20 mouse cellular contexts compared by ENCODE assay signal in genomic region chr2:153454841-153455506, GRCm38 (mm10). TPM values are rescaled to one million over a fixed set of nuclear protein-coding genes. Genes with fewer than 3 reads are reported as not detected.
A peak's percentile ranks its signal among the peaks of the same experiment; 100 is the strongest.
DNase-seq lines count a peak whose midpoint lies in the region; ATAC-seq lines count a peak whose summit lies in the region.
"Had no signal": no experiment of that assay in that cellular context is flagged by ENCODE, and none has a peak within 500 bp of the region (broad histone marks: within the 10 kb centered on the region; RNA-seq: fewer than 3 reads in every experiment).

No protein-coding gene starts in this region.

- peak overlapping the region; percentile 48 for H3K4me2 ChIP-seq in liver, embryonic 12.5 days
- H3K4me2 ChIP-seq: embryonic facial prominence, embryonic 12.5 days; hindbrain, embryonic 12.5 days; intestine, embryonic 15.5 days; neural tube, embryonic 12.5 days had no signal

- H3K9me3 ChIP-seq in heart, embryonic 10.5 days = no peaks in the 10 kb centered on the region
- no peaks in the 10 kb centered on the region for H3K9me3 ChIP-seq in liver, embryonic 12.5 days (replicated peaks)
- H3K9me3 ChIP-seq: embryonic facial prominence, embryonic 12.5 days; hindbrain, embryonic 12.5 days; intestine, embryonic 15.5 days; neural tube, embryonic 12.5 days had no signal

- no peaks in the 10 kb centered on the region for H3K36me3 ChIP-seq in heart, embryonic 10.5 days
- peaks cover 11% of the 10 kb centered on the region for H3K36me3 ChIP-seq in liver, embryonic 12.5 days
- H3K36me3 ChIP-seq: embryonic facial prominence, embryonic 12.5 days; hindbrain, embryonic 12.5 days; intestine, embryonic 15.5 days; neural tube, embryonic 12.5 days had no signal

- peak; percentile 85 for ATAC-seq in liver, embryonic 12.5 days
- ATAC-seq: forebrain, embryonic 14.5 days; Patski had no signal

- DNase-seq in heart, embryonic 10.5 days (ENCODE audit: low spot score) = peak; percentile 86
- DNase-seq in heart, adult 9 months (ENCODE audit: low spot score in 2 of 2) = no peak
- peak; percentile 22 for DNase-seq in spleen, adult 12 weeks (ENCODE audit: low spot score)
- DNase-seq in spleen, adult 18-20 months = no peak
- no peak for DNase-seq in right cerebral cortex, postnatal 14 days
- no peak for DNase-seq in urinary bladder, adult 2 months (ENCODE audit: low spot score)
- DNase-seq: gastrocnemius, adult 2 months; heart, adult 18-20 months; kidney, postnatal 10 days; lung, adult 18-20 months; right cerebral cortex, postnatal 25 days; thymus, adult 18-20 months had no signal

- H3K27ac ChIP-seq in heart, embryonic 10.5 days = peak overlapping the region; percentile 74
- peak overlapping the region; percentile 96 for H3K27ac ChIP-seq in liver, embryonic 12.5 days
- H3K27ac ChIP-seq: embryonic facial prominence, embryonic 12.5 days; gastrocnemius, adult 2 months; hindbrain, embryonic 12.5 days; intestine, embryonic 15.5 days; neural tube, embryonic 12.5 days had no signal

- peaks cover 66% of the 10 kb centered on the region for H3K4me1 ChIP-seq in heart, embryonic 10.5 days
- H3K4me1 ChIP-seq in liver, embryonic 12.5 days = peaks cover 71% of the 10 kb centered on the region

- H3K4me3 ChIP-seq in heart, embryonic 10.5 days = no peak overlapping the region; the same call in 1 of the 2 replicates
- 0 out of 2 replicates have a peak overlapping the region, but pooled peaks have one; percentile 13 for H3K4me3 ChIP-seq in liver, embryonic 12.5 days
- H3K4me3 ChIP-seq: embryonic facial prominence, embryonic 12.5 days; gastrocnemius, adult 2 months; hindbrain, embryonic 12.5 days; intestine, embryonic 15.5 days; neural tube, embryonic 12.5 days had no signal

- peak overlapping the region; percentile 51 for H3K9ac ChIP-seq in liver, embryonic 12.5 days
- H3K9ac ChIP-seq: embryonic facial prominence, embryonic 12.5 days; hindbrain, embryonic 12.5 days; intestine, embryonic 15.5 days; neural tube, embryonic 12.5 days had no signal

- 29% methylated on average over 9 of the region's 9 CpGs for WGBS in heart, embryonic 10.5 days
- 24% methylated on average over 9 of the region's 9 CpGs for WGBS in liver, embryonic 12.5 days (ENCODE audit: insufficient replicate concordance)

- no peaks in the 10 kb centered on the region for H3K27me3 ChIP-seq in heart, embryonic 10.5 days (ENCODE audit: insufficient read depth, poor library complexity, severe bottlenecking)
- no peaks in the 10 kb centered on the region for H3K27me3 ChIP-seq in liver, embryonic 12.5 days (replicated peaks)
- H3K27me3 ChIP-seq: embryonic facial prominence, embryonic 12.5 days; hindbrain, embryonic 12.5 days; intestine, embryonic 15.5 days; neural tube, embryonic 12.5 days; Patski had no signal

RNA-seq across cellular contexts. Expression of gene 4930404H24Rik, which starts 37.6 kb away (rescaled TPM):
- polyA plus RNA-seq in heart, embryonic 10.5 days (2016; fragmentation: Nextera tagmentation; extraction: Ambion mirVana) = not detected in 2 replicates
- polyA plus RNA-seq in liver, embryonic 12.5 days (2016; fragmentation: Nextera tagmentation; extraction: Ambion mirVana) = not detected in 2 replicates
- polyA plus RNA-seq in urinary bladder, adult 2 months (2012; rRNA removed) = not detected in 2 replicates
- polyA plus RNA-seq: embryonic facial prominence, embryonic 12.5 days; forebrain, embryonic 14.5 days; hindbrain, embryonic 12.5 days; intestine, embryonic 15.5 days; midbrain, postnatal 0 days; neural tube, embryonic 12.5 days; Patski had no signal

Comparison
In these comparisons a context has a peak if more than half of its experiments do, and no peak if none do; other contexts are left out.
1. DNase-seq: peak in heart, embryonic 10.5 days (single experiment) and spleen, adult 12 weeks (single experiment); none in heart, adult 9 months (0 of 2), spleen, adult 18-20 months (0 of 2), right cerebral cortex, postnatal 14 days (single experiment) and urinary bladder, adult 2 months (single experiment).